Mouse (Mus musculus) liver, embryonic 16.5 days (tissue): Measurements from ENCODE around the gene Eif4g3. TPM values are rescaled to one million over a fixed set of nuclear protein-coding genes. Genes with fewer than 3 reads are reported as not detected.

ENCODE experiments used
- ATAC-seq: fragments of 200-750 bp; cut with Nextera tagmentation; 2 replicates; pipeline ENCODE4 v1.8.0; 2017; ENCODE audit warnings: low read depth, mild to moderate bottlenecking, moderate number of reproducible peaks, moderate library complexity
- H3K27ac ChIP-seq: fragments of 300-500 bp; sonication (generic); 2 replicates; pipeline ENCODE4 v1.5.1; 2014; ENCODE audit warnings: mild to moderate bottlenecking, low read length
- H3K27me3 ChIP-seq: fragments of 300-500 bp; sonication (generic); 2 replicates; pipeline ENCODE4 v1.6.1; 2014; ENCODE audit warnings: low read depth, low read length, mixed read lengths; ENCODE audit not compliant: control insufficient read depth, insufficient read depth
- H3K36me3 ChIP-seq: fragments of 300-500 bp; sonication (generic); 2 replicates; pipeline ENCODE4 v1.6.1; 2014; ENCODE audit warnings: mild to moderate bottlenecking; ENCODE audit not compliant: control insufficient read depth, insufficient read depth
- H3K4me1 ChIP-seq: fragments of 300-500 bp; sonication (generic); 2 replicates; pipeline ENCODE4 v1.6.1; 2014; ENCODE audit warnings: low read depth, low read length, mixed read lengths; ENCODE audit not compliant: control insufficient read depth
- H3K4me2 ChIP-seq: fragments of 300-500 bp; sonication (generic); 2 replicates; pipeline ENCODE4 v1.6.1; 2014; ENCODE audit warnings: low read depth, low read length, mixed read lengths
- H3K4me3 ChIP-seq: fragments of 300-500 bp; sonication (generic); 2 replicates; pipeline ENCODE4 v1.5.1; 2014; ENCODE audit warnings: low read depth, mild to moderate bottlenecking, low read length
- H3K9ac ChIP-seq: fragments of 300-500 bp; sonication (generic); 2 replicates; pipeline ENCODE4 v1.6.1; 2014; ENCODE audit warnings: low read depth, low read length
- H3K9me3 ChIP-seq: fragments of 300-500 bp; sonication (generic); replicated peaks from 2 replicates; pipeline ENCODE4 v1.6.1; 2016; ENCODE audit warnings: low read length; ENCODE audit not compliant: control insufficient read depth
- WGBS: fragments of 180-500 bp; shearing (Covaris S2); extraction: QIAGEN DNeasy Blood & Tissue Kit; methylation state at CpG from one replicate; pipeline ENCODE4 v1.1.7; 2014; ENCODE audit not compliant: insufficient replicate concordance; 5-methylcytosine and 5-hydroxymethylcytosine counted together
- polyA plus RNA-seq: library from polyadenylated mRNA; unstranded; fragments of >200 nt; fragmentation: Nextera tagmentation; extraction: Ambion mirVana; gene quantifications from 2 replicates; pipeline ENCODE4 v1.2.1, GENCODE M21; 2015

Gene Eif4g3
- polyA plus RNA-seq, result 5.6 and 6.4 TPM in 2 replicates

- Histone ChIP-seq H3K4me2 (peak within 1 kb of the TSS; percentile 98), H3K27me3 (peaks cover 5% of the 10 kb centered on the region; the same call in 1 of the 2 replicates), H3K4me3 (peak within 1 kb of the TSS; percentile 87), H3K9me3 (no peaks in the 10 kb centered on the region), H3K36me3 (peaks cover 6% of the 10 kb centered on the region), H3K4me1 (peaks cover 24% of the 10 kb centered on the region), H3K9ac (peak within 1 kb of the TSS; percentile 92), H3K27ac (peak within 1 kb of the TSS; percentile 76)
- 4% methylated on average over 39 of the region's 39 CpGs for WGBS
- peak; percentile 56 for ATAC-seq
These were observed at the start of gene Eif4g3 for GRCm38 (mm10) chr4:137992890-137993289. TSS of gene Eif4g3 (plus strand) at chr4:137993022.

- no peaks in the 10 kb centered on the region for H3K9me3 ChIP-seq
- no peak overlapping the region for H3K4me3 ChIP-seq
- H3K27ac ChIP-seq, result peak overlapping the region; percentile 62
- H3K4me1 ChIP-seq, result no peaks in the 10 kb centered on the region; the same call in 1 of the 2 replicates
- H3K4me2 ChIP-seq, result no peak overlapping the region
- ATAC-seq, result peak; percentile 85
- WGBS, result 62% methylated on average over 10 of the region's 10 CpGs
- no peaks in the 10 kb centered on the region for H3K36me3 ChIP-seq
- H3K27me3 ChIP-seq, result no peaks in the 10 kb centered on the region
- no peak overlapping the region for H3K9ac ChIP-seq
These were observed 49.3 kb upstream of the Eif4g3 start for GRCm38 (mm10) chr4:137943540-137943939.

GRCm38 (mm10) chr4:137945376-137945775 lies 47.4 kb upstream of the Eif4g3 start:
- H3K9me3 ChIP-seq, result no peaks in the 10 kb centered on the region
- H3K27ac ChIP-seq, result no peak overlapping the region
- no peak for ATAC-seq
- H3K4me1 ChIP-seq, result no peaks in the 10 kb centered on the region; the same call in 1 of the 2 replicates
- no peak overlapping the region for H3K4me2 ChIP-seq
- no peak overlapping the region for H3K4me3 ChIP-seq
- H3K27me3 ChIP-seq, result no peaks in the 10 kb centered on the region
- no peak overlapping the region for H3K9ac ChIP-seq
- 46% methylated on average over 4 of the region's 4 CpGs for WGBS
- H3K36me3 ChIP-seq, result peaks cover 6% of the 10 kb centered on the region

GRCm38 (mm10) chr4:137946419-137946818 lies 46.4 kb upstream of the Eif4g3 start:
- no peaks in the 10 kb centered on the region for H3K9me3 ChIP-seq
- no peak overlapping the region for H3K9ac ChIP-seq
- H3K4me2 ChIP-seq, result no peak overlapping the region
- 71% methylated on average over 9 of the region's 11 CpGs for WGBS
- ATAC-seq, result no peak
- H3K4me1 ChIP-seq, result no peaks in the 10 kb centered on the region; the same call in 1 of the 2 replicates
- no peak overlapping the region for H3K4me3 ChIP-seq
- H3K27ac ChIP-seq, result no peak overlapping the region
- H3K36me3 ChIP-seq, result peaks cover 6% of the 10 kb centered on the region
- H3K27me3 ChIP-seq, result no peaks in the 10 kb centered on the region

- H3K4me2 ChIP-seq, result no peak overlapping the region
- no peaks in the 10 kb centered on the region for H3K27me3 ChIP-seq
- no peak overlapping the region for H3K9ac ChIP-seq
- H3K36me3 ChIP-seq, result peaks cover 8% of the 10 kb centered on the region
- H3K4me3 ChIP-seq, result no peak overlapping the region
- ATAC-seq, result no peak
- no peak overlapping the region for H3K27ac ChIP-seq
- WGBS, result 37% methylated on average over 4 of the region's 4 CpGs
- no peaks in the 10 kb centered on the region for H3K9me3 ChIP-seq
- H3K4me1 ChIP-seq, result peaks cover 3% of the 10 kb centered on the region
These were observed 40.0 kb upstream of the Eif4g3 start for GRCm38 (mm10) chr4:137952840-137953239.

- no peak overlapping the region for H3K27ac ChIP-seq
- WGBS, result 48% methylated on average over 2 of the region's 2 CpGs
- H3K36me3 ChIP-seq, result peaks cover 15% of the 10 kb centered on the region
- no peak for ATAC-seq
- no peak overlapping the region for H3K4me2 ChIP-seq
- no peak overlapping the region for H3K9ac ChIP-seq
- no peaks in the 10 kb centered on the region for H3K27me3 ChIP-seq
- H3K4me3 ChIP-seq, result no peak overlapping the region
- H3K4me1 ChIP-seq, result peaks cover 3% of the 10 kb centered on the region
- no peaks in the 10 kb centered on the region for H3K9me3 ChIP-seq
These were observed 38.6 kb upstream of the Eif4g3 start for GRCm38 (mm10) chr4:137954184-137954583.

- Histone ChIP-seq H3K4me1 (peaks cover 3% of the 10 kb centered on the region), H3K9me3 (no peaks in the 10 kb centered on the region), H3K4me2 (no peak overlapping the region), H3K9ac (no peak overlapping the region), H3K36me3 (peaks cover 18% of the 10 kb centered on the region), H3K27me3 (no peaks in the 10 kb centered on the region), H3K4me3 (no peak overlapping the region), H3K27ac (no peak overlapping the region)
- ATAC-seq, result peak; percentile 76
- 26% methylated on average over 8 of the region's 8 CpGs for WGBS
These were observed 37.9 kb upstream of the Eif4g3 start for GRCm38 (mm10) chr4:137954926-137955396.

- Histone ChIP-seq H3K4me3 (no peak overlapping the region), H3K27ac (no peak overlapping the region), H3K36me3 (peaks cover 13% of the 10 kb centered on the region), H3K4me2 (no peak overlapping the region), H3K9ac (no peak overlapping the region), H3K9me3 (no peaks in the 10 kb centered on the region), H3K4me1 (peaks cover 3% of the 10 kb centered on the region), H3K27me3 (no peaks in the 10 kb centered on the region)
- WGBS, result 80% methylated on average over 15 of the region's 15 CpGs
- ATAC-seq, result no peak
These were observed 36.6 kb upstream of the Eif4g3 start for GRCm38 (mm10) chr4:137956260-137956659.

GRCm38 (mm10) chr4:137959889-137960665 lies 32.7 kb upstream of the Eif4g3 start:
- H3K36me3 ChIP-seq, result peaks cover 18% of the 10 kb centered on the region
- no peak overlapping the region for H3K9ac ChIP-seq
- H3K4me3 ChIP-seq, result no peak overlapping the region
- 66% methylated on average over 13 of the region's 13 CpGs for WGBS
- no peak overlapping the region for H3K4me2 ChIP-seq
- no peaks in the 10 kb centered on the region for H3K9me3 ChIP-seq
- peaks cover 2% of the 10 kb centered on the region for H3K4me1 ChIP-seq
- H3K27ac ChIP-seq, result no peak overlapping the region
- ATAC-seq, result no peak
- no peaks in the 10 kb centered on the region for H3K27me3 ChIP-seq
